Mouse (Mus musculus) kidney, adult 2 months (tissue): Measurements from ENCODE around the gene Rdh11. TPM values are rescaled to one million over a fixed set of nuclear protein-coding genes. Genes with fewer than 3 reads are reported as not detected.

Experiments
- DNase-seq: peaks from one replicate; pipeline ENCODE4 v3.0.0; 2021
- H3K27ac ChIP-seq: fragments of 200-500 bp; 2 replicates; pipeline ENCODE4 v1.5.1; 2012; ENCODE audit warnings: low read depth, low read length, control low read depth, inconsistent platforms; ENCODE audit not compliant: insufficient read depth
- H3K27me3 ChIP-seq: fragments of 200-500 bp; replicated peaks from 2 replicates; pipeline ENCODE4 v1.6.1; 2012; ENCODE audit warnings: mild to moderate bottlenecking, moderate library complexity, low read length, inconsistent platforms; ENCODE audit not compliant: control insufficient read depth, insufficient read depth
- H3K36me3 ChIP-seq: fragments of 200-500 bp; 2 replicates; pipeline ENCODE4 v1.6.1; 2012; ENCODE audit warnings: mild to moderate bottlenecking, moderate library complexity, low read length, inconsistent platforms; ENCODE audit not compliant: control insufficient read depth, insufficient read depth
- H3K4me1 ChIP-seq: fragments of 200-500 bp; 2 replicates; pipeline ENCODE4 v1.6.1; 2011; ENCODE audit warnings: low read length; ENCODE audit not compliant: control insufficient read depth, insufficient read depth
- H3K4me3 ChIP-seq: fragments of 200-500 bp; 2 replicates; pipeline ENCODE4 v1.5.1; 2011; ENCODE audit warnings: mild to moderate bottlenecking, low read depth, low read length, control low read depth; ENCODE audit not compliant: insufficient read depth
- CTCF ChIP-seq: fragments of 200-500 bp; conservative IDR thresholded peaks from 2 replicates; pipeline ENCODE4 v1.5.1; 2011; ENCODE audit warnings: low read depth, mild to moderate bottlenecking, control low read depth, low read length, moderate library complexity, mixed read lengths; ENCODE audit not compliant: insufficient read depth, insufficient read length
- POLR2A ChIP-seq: fragments of 200-500 bp; IDR thresholded peaks from one replicate; pipeline ENCODE4 v1.6.1; 2011; ENCODE audit warnings: low read depth, low read length, control low read depth
- WGBS: fragments of 180-500 bp; shearing (Covaris S2); methylation state at CpG from one replicate; pipeline ENCODE4 v1.1.7; 2018; 5-methylcytosine and 5-hydroxymethylcytosine counted together
- polyA plus RNA-seq: library from polyadenylated mRNA; depleted of rRNA; stranded (reverse); fragments of >200 nt; gene quantifications from 2 replicates; pipeline ENCODE4 v1.2.3, GENCODE M21; 2012

Gene Rdh11
- polyA plus RNA-seq, 1 experiment = 13.0 TPM

- Histone ChIP-seq H3K36me3 (no peaks in the 10 kb centered on the region; the same call in 1 of the 2 replicates), H3K4me1 (peaks cover 6% of the 10 kb centered on the region; the same call in 1 of the 2 replicates), H3K4me3 (peak within 1 kb of the TSS; percentile 92), H3K27me3 (no peaks in the 10 kb centered on the region), H3K27ac (peak within 1 kb of the TSS; percentile 97)
- DNase-seq = peak; percentile 95
- TF ChIP-seq POLR2A (peak; percentile 80), CTCF (peak; percentile 41)
- WGBS = under 1% methylated on average over 73 of the region's 73 CpGs
Observed at GRCm38 (mm10) chr12:79172019-79172941, 19.8 kb downstream of the Rdh11 start, which contains the start of gene Vti1b. Vti1b (minus strand) TSS chr12:79172667.

DNA sequence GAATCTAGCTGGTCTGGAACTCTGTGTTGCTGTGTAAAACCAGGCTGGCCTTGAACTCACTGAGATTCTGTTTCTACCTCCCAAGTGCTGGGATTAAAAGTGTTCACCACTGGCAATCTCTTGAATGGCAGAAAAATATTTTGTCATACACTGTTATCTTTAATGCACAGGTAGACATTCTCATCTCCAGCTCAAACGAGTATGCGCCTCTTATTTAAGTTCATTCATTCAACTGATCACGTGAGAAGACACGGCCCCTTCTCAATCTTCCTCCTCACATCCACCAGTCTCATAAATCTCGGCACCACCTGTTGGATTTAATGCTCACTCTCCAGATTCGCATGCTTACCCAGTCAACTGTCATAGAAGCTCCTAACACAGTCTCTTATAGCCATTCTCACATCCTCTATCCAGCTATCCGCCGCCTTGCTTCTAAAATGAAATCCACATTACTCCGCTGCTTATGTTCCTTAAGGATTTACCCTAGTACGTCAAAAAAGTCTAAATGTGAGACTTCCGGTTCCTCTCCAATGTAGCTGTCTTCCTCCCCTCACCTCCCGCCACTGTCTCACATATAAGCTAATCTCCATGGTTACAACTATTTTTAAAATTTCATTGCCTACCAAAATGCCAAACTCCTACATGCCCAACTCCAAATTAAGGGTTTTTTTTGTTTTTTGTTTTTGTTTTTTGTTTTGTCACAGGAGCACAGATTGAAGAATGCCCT is 20.7 kb downstream of the Rdh11 start:
- H3K27ac ChIP-seq = no peak overlapping the region
- WGBS = 18% methylated on average over 12 of the region's 12 CpGs
- H3K36me3 ChIP-seq = no peaks in the 10 kb centered on the region; the same call in 1 of the 2 replicates
- TF ChIP-seq POLR2A (no peak), CTCF (no peak)
- H3K4me1 ChIP-seq = peaks cover 6% of the 10 kb centered on the region; the same call in 1 of the 2 replicates
- no peaks in the 10 kb centered on the region for H3K27me3 ChIP-seq
- no peak for DNase-seq
- peak overlapping the region; percentile 92 for H3K4me3 ChIP-seq

DNA sequence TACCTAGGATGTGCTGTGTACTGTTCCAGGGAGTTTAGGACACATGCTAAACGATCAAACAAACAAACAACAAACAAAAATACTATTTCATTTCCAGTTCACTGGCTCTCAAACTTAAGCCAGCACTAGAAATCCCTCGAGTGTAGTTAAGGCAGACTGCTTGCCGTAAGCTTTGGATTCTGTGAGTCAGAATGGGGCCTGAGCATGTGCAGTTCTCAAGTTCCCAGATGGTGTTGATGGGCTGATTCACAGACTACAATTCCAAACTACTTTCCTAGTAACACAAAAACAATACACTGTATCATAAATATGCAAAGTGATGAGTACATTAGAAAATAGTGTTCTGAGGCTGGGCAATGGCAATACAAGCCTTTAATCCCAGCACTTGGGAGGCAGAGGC is 21.7 kb downstream of the Rdh11 start:
- Histone ChIP-seq H3K27ac (no peak overlapping the region), H3K27me3 (no peaks in the 10 kb centered on the region), H3K4me1 (peaks cover 6% of the 10 kb centered on the region; the same call in 1 of the 2 replicates), H3K36me3 (no peaks in the 10 kb centered on the region; the same call in 1 of the 2 replicates), H3K4me3 (no peak overlapping the region)
- no peak for DNase-seq
- TF ChIP-seq CTCF (no peak), POLR2A (no peak)
- WGBS = 61% methylated on average over 3 of the region's 3 CpGs

- Histone ChIP-seq H3K27ac (no peak overlapping the region), H3K27me3 (no peaks in the 10 kb centered on the region), H3K36me3 (no peaks in the 10 kb centered on the region; the same call in 1 of the 2 replicates), H3K4me3 (no peak overlapping the region), H3K4me1 (peaks cover 6% of the 10 kb centered on the region; the same call in 1 of the 2 replicates)
- TF ChIP-seq CTCF = no peak
- no peak for TF ChIP-seq POLR2A
- DNase-seq = no peak
Observed at GRCm38 (mm10) chr12:79169173-79169572, 22.9 kb downstream of the Rdh11 start.

DNA sequence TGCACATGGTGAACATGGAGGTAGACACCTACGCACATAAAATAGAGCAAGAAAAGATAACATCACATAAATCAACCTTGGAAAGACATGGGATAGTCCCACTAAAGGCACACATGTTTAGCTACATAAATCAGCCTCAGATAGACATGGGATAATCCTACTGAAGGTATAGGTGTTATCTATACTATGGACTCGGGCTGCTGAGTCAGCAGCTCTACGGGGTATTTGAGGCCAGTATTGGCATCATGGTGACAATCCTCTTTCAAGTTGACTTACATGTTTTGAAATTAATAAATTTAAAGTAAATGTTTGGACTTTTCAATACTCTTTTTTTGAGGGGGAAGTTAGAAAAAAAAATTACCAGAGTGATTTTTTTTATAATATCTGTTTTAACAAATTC is 29.2 kb downstream of the Rdh11 start:
- TF ChIP-seq POLR2A = no peak
- TF ChIP-seq CTCF = no peak
- Histone ChIP-seq H3K27me3 (no peaks in the 10 kb centered on the region), H3K4me3 (no peak overlapping the region), H3K36me3 (peaks cover 11% of the 10 kb centered on the region), H3K4me1 (no peaks in the 10 kb centered on the region), H3K27ac (no peak overlapping the region)
- 96% methylated on average over 3 of the region's 3 CpGs for WGBS
- no peak for DNase-seq

GRCm38 (mm10) chr12:79149653-79150052 is 42.4 kb downstream of the Rdh11 start:
- H3K4me1 ChIP-seq = no peaks in the 10 kb centered on the region
- no peak overlapping the region for H3K27ac ChIP-seq
- H3K27me3 ChIP-seq = no peaks in the 10 kb centered on the region; the same call in 1 of the 2 replicates
- no peak for DNase-seq
- H3K4me3 ChIP-seq = no peak overlapping the region
- WGBS = 91% methylated on average over 6 of the region's 6 CpGs
- TF ChIP-seq CTCF (no peak), POLR2A (no peak)
- no peaks in the 10 kb centered on the region for H3K36me3 ChIP-seq

- TF ChIP-seq CTCF = no peak
- no peak for TF ChIP-seq POLR2A
- H3K27ac ChIP-seq = no peak overlapping the region
- H3K4me3 ChIP-seq = no peak overlapping the region
- H3K4me1 ChIP-seq = no peaks in the 10 kb centered on the region
- no peaks in the 10 kb centered on the region for H3K27me3 ChIP-seq
- no peaks in the 10 kb centered on the region for H3K36me3 ChIP-seq
- no peak for DNase-seq
Observed at GRCm38 (mm10) chr12:79141384-79141783, 50.7 kb downstream of the Rdh11 start.
